Mouse (Mus musculus) natural killer cell, adult 2 months (primary cell): ENCODE results near the gene Fbxw2.
"Not testable (repeated sequence)": the region's sequence is repeated elsewhere in the genome, so short reads cannot be mapped to it uniquely, and the experiment has no call there.

Experiments used
- DNase-seq, 2 experiments: peaks; one replicate each; pipeline ENCODE4 v3.0.0; 2022; ENCODE audit warnings: low spot score in 2 of 2

Fbxw2 gene

DNA sequence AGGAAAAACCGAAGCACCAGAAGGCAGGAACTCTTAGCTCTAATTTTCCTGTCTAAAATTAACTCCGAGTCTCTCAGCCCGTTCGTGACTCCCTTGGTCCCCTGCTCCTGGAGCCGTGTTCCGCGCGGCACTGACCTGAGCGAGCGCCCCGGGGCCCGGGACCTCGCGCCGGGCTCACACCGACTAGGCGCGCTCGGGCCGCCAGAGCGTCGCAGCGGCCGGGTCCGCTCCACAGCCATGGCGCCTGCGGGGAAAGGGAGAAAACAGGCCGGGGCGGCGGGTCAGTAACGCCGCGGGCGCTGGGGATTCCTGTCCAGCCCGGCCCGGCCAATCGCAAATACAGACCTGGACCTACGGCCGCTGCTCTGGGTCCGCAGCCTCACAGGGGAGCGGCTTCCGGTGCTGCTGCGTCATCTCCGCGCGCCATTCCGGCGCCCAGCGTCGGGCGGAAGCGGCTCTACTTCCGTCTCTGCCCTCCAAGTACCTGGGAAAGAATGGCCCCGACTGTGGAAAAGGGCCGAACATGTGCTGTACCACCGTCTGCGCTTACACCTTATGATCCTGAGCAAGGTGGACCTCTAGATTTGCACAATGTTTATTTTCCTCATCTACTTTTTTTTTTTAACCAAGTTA lies at the start of gene Fbxw2:
Fbxw2 (minus strand) TSS at position 485 of the 633 bp plus-strand sequence.
- peak; percentile 83 to 87 for DNase-seq

DNA sequence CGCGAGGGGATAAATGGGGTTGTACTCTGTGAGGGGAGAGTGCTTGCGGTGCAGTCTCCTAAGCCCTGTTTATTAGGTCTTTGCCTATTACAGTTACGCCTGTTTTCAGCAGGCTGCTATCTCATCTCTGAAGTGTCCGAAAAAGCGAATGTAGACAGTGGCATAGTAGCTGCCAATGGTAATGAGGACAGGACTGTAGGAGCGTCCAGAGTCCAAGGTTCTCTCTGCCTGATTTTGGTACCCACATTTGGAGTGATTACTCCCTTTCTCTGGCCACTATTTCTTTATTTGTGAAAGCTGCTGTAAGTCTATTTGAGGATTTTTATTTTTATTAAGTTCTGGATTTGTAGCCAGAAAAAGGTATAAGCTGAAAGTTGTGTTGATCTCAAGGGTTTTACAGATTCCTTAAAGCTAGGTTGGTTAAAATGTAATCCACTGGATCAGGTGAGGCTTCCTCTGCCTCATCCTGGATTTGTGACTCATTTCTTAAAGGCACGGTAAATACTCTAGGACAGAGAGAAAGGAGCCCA lies 48.8 kb upstream of the Fbxw2 start, which contains the start of gene Psmd5:
Psmd5 (minus strand) TSS at position 153 of the 530 bp plus-strand sequence.
- DNase-seq: no peak

DNA sequence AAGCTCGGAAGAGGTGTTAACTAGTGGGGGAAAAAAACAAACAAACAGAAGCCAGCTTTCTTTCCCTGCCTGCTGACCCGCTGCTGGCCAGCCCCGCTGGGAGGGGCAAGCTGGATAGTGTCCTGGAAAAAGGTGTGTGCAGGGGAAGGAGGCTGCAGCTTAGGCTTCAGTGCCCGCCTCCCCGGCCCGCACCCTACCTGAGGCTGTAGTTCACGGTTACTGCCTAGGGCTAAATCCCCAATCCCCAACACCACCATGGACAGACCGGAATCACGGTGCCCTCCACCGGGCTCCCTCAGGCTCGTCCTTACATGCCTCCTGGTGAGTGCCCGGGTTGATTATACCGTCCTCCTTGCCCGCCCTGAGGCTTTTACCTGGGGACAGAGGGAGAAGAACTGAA lies 48.2 kb upstream of the Fbxw2 start, which contains the start of gene Cutal:
Cutal (plus strand) TSS at position 126 of the 400 bp plus-strand sequence.
- no peak for DNase-seq

DNA sequence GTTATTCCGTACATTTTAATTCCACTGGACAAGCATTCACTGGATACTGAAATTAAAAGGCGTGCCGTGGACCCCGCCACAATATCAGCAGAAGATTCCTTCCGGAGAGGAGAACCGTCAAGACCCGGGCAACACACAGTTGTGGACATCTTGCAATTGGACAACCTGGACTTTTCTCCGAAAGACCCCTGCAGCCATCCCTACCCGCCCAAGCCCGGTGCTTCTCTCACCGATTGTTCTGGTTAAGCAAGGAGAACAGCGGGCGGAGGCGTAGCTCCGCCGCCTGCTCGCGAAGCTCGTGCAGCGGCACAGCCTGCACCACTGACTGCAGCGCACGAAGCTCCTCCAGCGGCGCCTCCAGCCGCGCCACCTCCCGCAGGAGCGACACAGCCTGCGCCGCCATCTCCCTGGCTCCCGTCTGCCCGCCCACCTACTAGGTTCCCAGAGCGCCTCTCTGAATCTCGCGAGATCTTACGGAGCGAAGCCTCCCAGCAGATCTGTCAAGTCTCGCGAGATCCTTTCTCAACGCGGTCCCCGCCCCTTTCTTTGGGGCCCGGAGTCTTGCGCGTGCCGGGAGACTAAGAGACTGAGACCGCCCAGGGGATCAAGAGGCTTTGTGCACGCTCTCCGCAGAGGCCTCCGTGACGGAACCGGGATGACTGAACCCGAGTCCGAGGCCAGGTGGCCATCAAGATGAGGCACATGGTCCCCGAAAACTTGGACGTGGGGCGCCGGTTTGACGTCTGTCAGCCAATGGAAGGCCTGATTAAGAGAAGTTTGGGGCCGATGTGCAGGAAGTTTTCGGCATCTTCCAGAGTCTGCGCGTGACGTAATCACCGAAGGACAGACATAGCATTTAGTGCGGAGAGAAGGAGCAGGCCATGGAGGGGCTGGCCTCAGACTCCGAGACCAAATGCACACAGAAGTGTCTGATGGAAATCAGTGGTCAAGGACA lies 44.7 kb upstream of the Fbxw2 start:
- DNase-seq: peak; percentile 92 to 93

DNA sequence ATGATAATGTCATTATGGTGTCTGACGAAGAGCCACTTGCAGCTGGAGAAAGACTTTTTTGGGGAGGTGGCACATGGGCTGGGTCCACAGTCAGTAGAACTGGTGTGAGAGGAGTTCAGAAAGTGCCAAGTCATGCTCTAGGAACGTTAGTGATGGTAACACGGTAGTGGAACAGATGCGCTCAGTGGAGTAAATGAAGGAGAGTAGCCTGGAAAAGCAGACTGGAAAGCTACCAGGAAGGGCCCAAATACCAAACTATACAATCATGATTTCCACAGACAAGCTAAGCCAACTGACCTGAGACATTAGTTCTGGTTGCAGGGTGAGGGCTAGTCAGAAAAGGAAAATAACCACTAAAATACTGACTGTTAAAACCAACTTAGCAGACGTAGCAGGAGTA lies 43.6 kb upstream of the Fbxw2 start:
- no peak for DNase-seq

DNA sequence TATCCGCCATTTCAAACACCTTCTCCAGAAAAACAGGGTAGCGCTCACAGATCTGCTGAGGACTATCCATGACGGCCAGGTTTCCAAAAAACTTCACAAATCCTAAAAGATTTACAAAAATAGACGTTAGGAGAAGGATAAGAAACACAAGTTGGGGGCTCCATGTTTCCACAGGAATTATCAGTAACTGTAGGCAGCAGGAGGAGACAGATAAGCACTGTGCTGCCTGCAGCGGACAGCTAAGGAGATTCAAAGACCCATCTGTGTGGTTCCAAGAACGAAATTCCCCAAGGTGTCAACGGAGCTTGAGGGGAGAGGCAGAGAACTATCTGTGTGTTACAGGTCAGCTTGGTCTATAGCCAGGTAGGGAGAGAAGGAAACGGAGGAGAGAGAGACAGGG lies 31.6 kb upstream of the Fbxw2 start:
- no peak for DNase-seq

DNA sequence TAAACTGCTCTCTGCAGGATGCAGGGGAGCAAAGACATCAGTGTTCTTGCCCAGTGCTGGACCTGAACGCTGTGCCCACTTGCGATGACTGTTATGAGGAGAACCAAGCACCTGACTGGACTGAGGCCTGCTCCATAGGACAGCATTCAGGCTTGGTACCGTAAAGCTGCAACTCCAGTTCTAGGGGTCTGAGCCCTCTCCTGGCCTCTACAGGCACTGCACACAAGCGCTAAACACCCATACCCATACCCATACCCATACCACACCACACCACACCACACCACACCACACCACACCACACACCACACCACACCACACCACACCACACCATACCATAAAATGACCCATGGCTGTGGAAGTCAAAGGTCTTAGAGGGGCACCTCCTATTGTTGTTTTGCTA lies 29.2 kb upstream of the Fbxw2 start:
- no peak for DNase-seq

DNA sequence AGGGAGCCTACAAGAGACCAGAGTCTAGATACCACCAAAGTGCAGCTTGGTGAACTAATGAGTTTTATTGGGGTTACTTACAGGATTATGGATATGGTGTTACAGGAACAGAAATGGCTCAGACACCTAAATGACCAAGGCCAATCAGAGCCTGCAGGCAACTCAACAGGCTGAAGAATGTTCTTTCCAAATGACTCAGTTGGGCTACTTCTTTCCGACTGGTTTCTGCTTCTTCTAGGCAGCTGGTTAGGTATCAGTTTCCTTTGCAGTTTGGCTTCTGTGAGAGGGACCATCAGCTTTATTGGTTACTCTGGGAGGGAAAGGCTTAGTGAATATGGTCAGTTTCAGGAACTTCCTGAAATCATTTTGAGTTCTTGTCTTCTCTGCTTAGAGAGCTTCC lies 21.6 kb upstream of the Fbxw2 start:
- no peak for DNase-seq

DNA sequence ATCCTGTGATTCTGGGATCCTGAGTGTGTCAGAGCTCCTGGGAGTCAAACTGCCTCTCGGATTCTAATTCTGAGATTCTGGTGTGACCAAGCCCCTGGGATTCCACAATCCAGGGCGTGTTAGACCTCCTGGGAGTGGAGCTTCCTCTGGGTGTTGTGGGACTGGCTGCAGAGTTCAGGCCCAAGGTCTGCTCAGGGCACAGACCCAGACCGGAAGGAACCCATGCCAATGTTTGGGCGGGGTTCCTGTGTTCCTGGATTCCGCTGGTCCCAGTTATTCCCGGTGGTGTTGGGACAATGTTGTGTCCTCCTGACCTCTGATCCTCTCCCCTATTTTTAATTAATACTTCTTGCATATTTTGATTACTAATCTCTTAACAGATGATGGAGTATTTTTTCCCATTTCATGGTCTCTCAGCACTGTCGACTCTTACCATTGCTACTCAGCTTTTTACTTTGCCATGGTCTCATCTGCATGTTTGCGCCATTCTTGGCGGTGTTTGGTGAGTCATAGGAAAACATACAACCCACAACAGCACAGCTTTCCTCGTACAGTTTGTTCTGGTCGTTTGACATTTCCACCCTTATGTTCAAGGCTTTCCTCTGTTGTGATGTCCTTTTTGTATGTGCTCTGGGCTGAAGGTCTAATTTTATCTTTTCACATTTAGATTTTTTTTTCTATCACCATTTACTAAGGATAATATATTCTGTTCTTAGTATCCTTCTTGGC lies 17.3 kb upstream of the Fbxw2 start:
- DNase-seq: no peak

DNA sequence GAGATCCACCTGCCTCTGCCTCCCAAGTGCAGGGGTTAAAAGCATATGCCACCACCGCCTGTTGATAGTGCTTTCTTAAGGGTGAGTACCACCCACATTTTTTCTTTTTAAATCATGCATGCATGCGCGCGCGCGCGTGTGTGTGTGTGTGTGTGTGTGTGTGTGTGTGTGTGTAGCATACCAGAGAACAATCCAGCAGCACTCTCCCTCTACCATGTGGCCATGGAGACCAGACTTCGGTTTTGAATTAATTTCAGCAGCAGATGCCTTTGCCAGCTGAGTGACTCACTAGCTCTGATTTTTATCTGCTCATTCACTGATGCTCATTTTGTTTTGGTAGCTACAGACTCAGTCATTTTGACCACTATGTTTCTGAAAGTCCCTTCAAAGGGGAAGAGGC lies 15.6 kb upstream of the Fbxw2 start:
- DNase-seq: no peak

DNA sequence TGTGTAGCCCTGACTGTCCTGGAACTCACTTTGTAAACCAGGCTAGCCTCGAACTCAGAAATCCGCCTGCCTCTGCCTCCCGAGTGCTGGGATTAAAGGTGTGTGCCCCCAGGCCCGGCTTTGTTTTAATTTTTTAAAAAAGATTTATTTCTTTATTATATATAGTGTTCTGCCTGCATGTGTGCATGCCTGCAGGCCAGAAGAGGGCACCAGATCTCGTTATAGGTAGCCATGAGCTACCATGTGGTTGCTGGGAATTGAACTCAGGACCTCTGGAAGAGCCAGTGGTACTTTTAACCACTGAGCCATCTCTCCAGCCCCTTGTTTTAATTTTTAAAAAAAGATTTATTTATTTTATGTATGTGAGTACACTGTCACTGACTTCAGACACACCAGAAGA lies 14.0 kb upstream of the Fbxw2 start:
- not testable (repeated sequence) for DNase-seq

DNA sequence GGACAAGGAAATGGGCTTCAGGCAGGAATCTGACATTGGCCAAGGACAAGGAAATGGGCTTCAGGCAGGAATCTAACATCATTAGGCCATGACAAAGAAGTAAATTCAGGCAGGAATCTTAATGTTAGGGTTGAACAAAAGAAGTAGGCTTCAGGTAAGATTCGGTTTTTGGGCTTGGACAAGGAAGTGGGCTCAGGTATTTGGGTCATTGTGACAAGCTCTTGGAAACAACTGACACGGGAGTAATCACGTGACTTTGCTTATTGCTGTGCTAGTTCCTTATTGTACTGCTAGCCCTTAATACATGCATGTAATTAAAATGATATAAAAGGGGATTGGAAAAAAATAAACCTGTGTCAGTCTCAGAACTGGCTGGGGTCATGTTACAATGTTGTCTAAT lies 9.6 kb upstream of the Fbxw2 start:
- no peak for DNase-seq

DNA sequence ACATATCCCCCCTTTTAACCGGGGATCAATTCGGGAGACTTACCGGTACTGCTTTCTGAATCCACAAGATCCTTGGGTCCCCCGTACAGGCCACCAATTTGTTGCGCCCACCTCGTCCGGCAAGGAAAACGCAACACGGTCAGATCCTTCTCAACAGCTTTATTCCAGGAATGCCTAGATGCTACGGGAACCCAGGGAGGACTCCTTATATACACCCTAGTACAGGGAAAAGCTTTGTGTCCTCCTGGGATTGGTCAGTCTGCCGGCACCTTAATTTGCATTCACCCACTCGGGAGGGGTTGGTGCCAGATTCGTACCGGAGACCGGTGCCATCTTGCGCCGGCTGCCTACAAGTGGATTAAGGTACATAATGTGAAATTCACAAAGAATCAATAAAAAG lies 7.5 kb upstream of the Fbxw2 start:
- no peak for DNase-seq

DNA sequence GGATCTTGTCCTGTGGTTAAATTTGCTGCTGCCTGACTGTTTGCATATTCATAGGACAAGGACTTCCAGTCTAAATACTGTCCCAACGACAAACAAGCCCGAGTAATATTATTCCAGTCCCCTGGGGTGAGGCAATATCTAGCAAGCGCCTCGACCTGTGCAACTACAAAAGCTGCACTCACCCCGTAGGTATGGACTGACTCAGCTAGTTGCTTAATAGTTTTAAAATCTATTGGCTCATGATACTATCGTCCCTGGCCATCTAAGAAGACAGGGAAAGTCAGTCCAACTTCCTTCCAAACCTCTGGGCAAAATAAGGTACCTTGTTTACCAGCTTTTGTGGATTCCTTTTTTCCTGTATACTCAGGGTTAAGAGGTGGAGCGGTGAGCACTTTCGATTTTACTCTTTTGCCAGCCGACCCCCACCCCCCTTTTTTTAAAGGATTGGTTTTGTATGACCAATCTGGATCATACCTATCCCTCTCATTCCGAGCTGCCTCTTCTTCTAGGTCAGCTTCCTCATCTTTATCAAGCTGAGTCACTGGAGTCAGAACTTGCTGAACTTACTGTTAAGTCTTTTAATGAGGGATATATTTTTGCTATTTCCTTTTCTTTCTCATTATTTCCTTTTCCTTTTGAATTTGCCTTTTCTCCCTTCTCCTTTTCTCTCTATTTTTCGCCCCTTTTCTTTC lies 6.8 kb upstream of the Fbxw2 start, which contains the start of gene Gm34653:
Gm34653 (plus strand) TSS at position 242 of the 692 bp plus-strand sequence.
- not testable (repeated sequence) for DNase-seq

DNA sequence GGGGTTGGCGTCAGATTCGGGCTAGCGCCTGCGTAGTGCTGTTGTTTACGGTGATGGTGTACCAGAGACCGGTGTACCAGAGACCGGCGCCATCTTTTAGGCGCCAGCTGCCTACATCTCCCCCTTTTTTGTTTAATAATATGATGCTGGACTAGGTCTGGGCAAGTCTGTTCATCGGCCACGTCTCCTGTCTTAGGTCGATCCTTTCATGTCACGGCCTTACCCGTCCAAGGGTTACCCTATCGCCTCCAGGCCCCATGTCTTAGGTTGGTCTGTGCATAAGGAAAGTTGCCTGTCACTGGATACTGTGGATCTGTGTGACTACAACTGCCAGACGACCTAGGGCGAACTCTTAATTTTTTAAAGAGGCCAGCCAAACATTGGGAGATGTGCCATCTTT lies 4.0 kb upstream of the Fbxw2 start:
- not testable (repeated sequence) for DNase-seq

DNA sequence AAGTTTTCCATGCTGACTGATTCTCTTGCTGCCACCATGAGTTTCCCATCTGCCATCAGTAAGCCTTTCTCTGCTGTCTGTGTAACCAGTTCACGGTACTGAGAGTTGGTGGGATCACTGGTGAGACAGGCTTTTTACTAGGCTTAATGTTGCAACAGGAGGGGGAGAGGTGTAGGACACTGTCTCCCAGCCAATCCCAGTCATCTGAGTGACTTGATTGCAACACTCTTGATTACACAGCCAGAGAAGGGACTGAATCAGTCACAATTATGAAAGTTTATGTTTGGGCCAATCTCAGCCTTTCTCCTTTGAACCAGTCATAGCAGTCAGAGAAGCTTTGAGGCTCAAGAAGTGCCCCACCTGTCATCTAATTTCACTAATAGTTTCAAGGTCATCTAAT lies 1.9 kb upstream of the Fbxw2 start:
- DNase-seq: no peak

DNA sequence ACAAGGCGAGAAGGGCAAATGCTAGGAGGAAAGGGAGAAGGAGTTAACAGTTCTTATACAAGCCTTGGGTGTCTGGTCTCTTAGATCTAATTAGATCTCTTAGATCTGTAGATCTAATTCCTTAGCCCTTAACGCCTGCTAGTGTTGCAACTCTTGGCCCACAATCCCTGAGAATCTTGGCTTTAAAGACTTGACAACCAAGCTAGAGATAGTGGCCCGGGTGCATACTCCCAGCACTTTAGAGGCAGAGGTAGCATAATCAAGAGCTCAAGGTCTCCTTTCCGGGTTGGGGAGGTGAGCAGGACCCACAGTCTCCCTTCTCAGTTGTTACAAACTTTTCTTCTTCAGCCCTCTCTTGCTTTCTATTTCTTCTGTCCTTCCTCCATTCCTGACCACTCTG lies 1.5 kb upstream of the Fbxw2 start:
- no peak for DNase-seq

DNA sequence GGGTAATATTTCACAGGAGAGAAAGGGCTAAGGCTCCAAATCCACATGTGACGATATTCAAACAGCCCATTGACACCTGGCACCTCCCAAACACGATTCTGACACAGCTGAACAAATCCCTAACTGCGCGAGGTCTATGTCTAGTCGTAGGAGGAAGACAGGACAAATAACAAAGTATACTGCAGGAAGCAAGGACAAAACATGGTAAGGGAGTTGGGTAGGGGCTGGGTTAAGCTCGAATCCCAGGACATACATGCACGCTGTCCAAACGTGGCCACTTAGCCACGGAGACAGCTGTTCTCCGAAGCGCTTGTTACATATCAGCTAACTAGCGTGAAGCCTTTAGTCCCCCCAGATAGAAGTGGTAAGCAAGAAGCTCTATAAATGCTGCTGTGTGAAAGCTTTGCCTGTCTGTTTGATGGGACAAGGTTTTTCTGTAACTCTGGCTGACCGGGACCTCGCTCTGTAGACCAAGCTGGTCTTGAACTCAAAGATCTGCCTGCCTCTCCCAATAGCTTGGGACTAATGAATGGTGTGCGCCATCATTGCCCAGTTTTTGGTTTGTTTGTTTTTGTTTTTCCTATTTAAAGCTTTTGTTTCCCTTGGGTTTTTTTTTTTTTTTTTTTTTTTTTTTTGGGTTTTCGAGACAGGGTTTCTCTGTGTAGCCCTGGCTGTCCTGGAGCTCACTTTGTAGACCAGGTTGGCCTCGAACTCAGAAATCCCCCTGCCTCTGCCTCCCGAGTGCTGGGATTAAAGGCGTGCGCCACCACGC lies 535 bp upstream of the Fbxw2 start:
- no peak for DNase-seq

DNA sequence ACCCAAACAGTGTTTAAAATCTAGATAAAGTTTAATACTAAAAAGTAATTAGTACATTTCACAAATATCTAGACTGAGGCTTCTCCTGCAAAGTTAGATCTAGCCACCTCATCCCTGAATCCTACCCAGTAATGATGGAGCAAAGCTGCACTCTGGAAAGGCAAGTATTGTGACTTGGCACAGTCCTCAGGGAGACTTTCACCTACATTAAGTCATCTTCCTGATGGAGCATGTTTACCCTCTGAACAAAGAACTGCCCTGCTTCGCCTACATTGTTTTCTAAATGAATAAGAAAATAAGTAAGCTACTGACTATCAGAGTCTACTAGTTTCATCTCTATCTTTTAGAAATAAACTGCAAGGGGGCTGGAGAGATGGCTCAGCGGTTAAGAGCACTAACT lies 7.6 kb downstream of the Fbxw2 start:
- DNase-seq: no peak

DNA sequence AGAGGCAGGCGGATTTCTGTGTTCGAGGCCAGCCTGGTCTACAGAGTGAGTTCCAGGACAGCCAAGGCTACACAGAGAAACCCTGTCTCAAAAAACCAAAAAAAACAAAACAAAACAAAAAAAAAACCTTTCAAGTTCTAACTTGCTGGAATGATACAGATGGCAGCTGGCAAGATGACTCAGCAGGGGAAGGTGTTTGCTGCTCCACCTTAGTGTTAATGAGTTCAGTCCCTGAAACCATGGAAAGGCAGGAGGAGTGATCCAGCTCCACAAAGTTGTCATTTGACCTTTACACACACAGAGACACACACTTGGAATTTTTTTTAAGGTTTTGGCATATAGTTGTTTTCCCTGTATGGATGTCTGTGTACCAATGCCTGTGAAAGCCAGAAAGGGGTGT lies 10.2 kb downstream of the Fbxw2 start:
- not testable (repeated sequence) for DNase-seq

DNA sequence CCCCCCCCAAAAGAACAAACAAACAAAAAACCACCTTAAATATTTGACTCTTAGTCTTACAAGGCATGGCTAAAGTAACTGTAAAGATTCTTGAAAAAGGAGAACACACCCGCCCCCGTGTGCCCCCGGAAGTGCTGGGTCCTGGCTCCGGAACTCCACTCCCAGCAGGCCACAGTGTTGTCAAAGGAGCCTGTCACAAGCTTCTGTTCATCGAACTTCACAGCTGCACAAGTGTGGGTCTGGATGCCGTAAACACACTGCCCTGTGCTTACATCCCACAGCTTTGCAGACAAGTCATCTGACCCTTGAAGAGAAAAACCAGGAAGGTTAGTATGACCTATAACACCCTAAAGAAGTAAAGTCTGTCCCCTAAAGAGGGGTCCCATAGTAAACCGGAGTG lies 13.4 kb downstream of the Fbxw2 start:
- no peak for DNase-seq
